Mouse (Mus musculus): ENCODE data around the gene Mthfr.
A peak's percentile ranks its signal among the peaks of the same experiment; 100 is the strongest.

Gene Mthfr

GRCm38 (mm10) chr4:148089166-148089565 lies 50.3 kb downstream of the Mthfr start:
- DNase-seq (ENCODE audit: low spot score in 2 of 2) = no peak

GRCm38 (mm10) chr4:148091181-148091580 lies 52.3 kb downstream of the Mthfr start:
- DNase-seq (ENCODE audit: low spot score in 2 of 2) = no peak

GRCm38 (mm10) chr4:148092551-148093271 lies 53.8 kb downstream of the Mthfr start:
- no peak for DNase-seq (ENCODE audit: low spot score in 2 of 2)

- no peak for DNase-seq (ENCODE audit: low spot score in 2 of 2)
Observed at GRCm38 (mm10) chr4:148094161-148094560, 55.3 kb downstream of the Mthfr start.

- DNase-seq (ENCODE audit: low spot score in 2 of 2) = no peak
Observed at GRCm38 (mm10) chr4:148095081-148095480, 56.2 kb downstream of the Mthfr start.

GRCm38 (mm10) chr4:148097936-148098335 lies 59.1 kb downstream of the Mthfr start:
- DNase-seq (ENCODE audit: low spot score in 2 of 2) = no peak

- no peak for DNase-seq (ENCODE audit: low spot score in 2 of 2)
Observed at GRCm38 (mm10) chr4:148098666-148099065, 59.8 kb downstream of the Mthfr start.

GRCm38 (mm10) chr4:148101801-148102527 lies 63.1 kb downstream of the Mthfr start:
- peak in 1 of 2 experiments; percentile 20 for DNase-seq (ENCODE audit: low spot score in 2 of 2)

GRCm38 (mm10) chr4:148104146-148104545 lies 65.3 kb downstream of the Mthfr start:
- no peak for DNase-seq (ENCODE audit: low spot score in 2 of 2)

- no peak for DNase-seq (ENCODE audit: low spot score in 2 of 2)
Observed at GRCm38 (mm10) chr4:148107621-148108291, 68.9 kb downstream of the Mthfr start.

GRCm38 (mm10) chr4:148108565-148109100 lies 69.8 kb downstream of the Mthfr start:
- no peak for DNase-seq (ENCODE audit: low spot score in 2 of 2)
